Mouse (Mus musculus): Measurements from ENCODE around the gene 6430628N08Rik. TPM values are rescaled to one million over a fixed set of nuclear protein-coding genes. Genes with fewer than 3 reads are reported as not detected.

6430628N08Rik gene
- total RNA-seq (2021): not detected in 2 replicates
- long read RNA-seq, experiment 1: 0 reads
- long read RNA-seq, experiment 2: 0 reads

- DNase-seq: peak; percentile 9
These were observed at the start of gene 6430628N08Rik for GRCm38 (mm10) chr4:115890553-115890952. Gene 6430628N08Rik (plus strand): TSS chr4:115890665.

- DNase-seq: no peak
These were observed 49.6 kb upstream of the 6430628N08Rik start for GRCm38 (mm10) chr4:115840842-115841241.

- DNase-seq: peak; percentile 21
These were observed 43.8 kb upstream of the 6430628N08Rik start for GRCm38 (mm10) chr4:115846656-115847055.

- no peak for DNase-seq
These were observed 43.1 kb upstream of the 6430628N08Rik start for GRCm38 (mm10) chr4:115847377-115847776.

- DNase-seq: no peak
These were observed 42.4 kb upstream of the 6430628N08Rik start for GRCm38 (mm10) chr4:115848083-115848482.

GRCm38 (mm10) chr4:115848990-115849677 lies 41.3 kb upstream of the 6430628N08Rik start:
- DNase-seq: no peak

GRCm38 (mm10) chr4:115850111-115850510 lies 40.4 kb upstream of the 6430628N08Rik start:
- no peak for DNase-seq

- DNase-seq: no peak
These were observed 39.8 kb upstream of the 6430628N08Rik start for GRCm38 (mm10) chr4:115850631-115851030.

GRCm38 (mm10) chr4:115851569-115851968 lies 38.9 kb upstream of the 6430628N08Rik start:
- no peak for DNase-seq

GRCm38 (mm10) chr4:115855100-115855499 lies 35.4 kb upstream of the 6430628N08Rik start:
- DNase-seq: no peak

GRCm38 (mm10) chr4:115855609-115856008 lies 34.9 kb upstream of the 6430628N08Rik start:
- DNase-seq: no peak

GRCm38 (mm10) chr4:115856282-115856681 lies 34.2 kb upstream of the 6430628N08Rik start:
- no peak for DNase-seq

GRCm38 (mm10) chr4:115857293-115857883 lies 33.1 kb upstream of the 6430628N08Rik start:
- no peak for DNase-seq

- DNase-seq: no peak
These were observed 27.1 kb upstream of the 6430628N08Rik start for GRCm38 (mm10) chr4:115863352-115863751.

- DNase-seq: no peak
These were observed 26.6 kb upstream of the 6430628N08Rik start for GRCm38 (mm10) chr4:115863880-115864279.

GRCm38 (mm10) chr4:115869512-115870210 lies 20.8 kb upstream of the 6430628N08Rik start:
- no peak for DNase-seq

- DNase-seq: no peak
These were observed 17.2 kb upstream of the 6430628N08Rik start for GRCm38 (mm10) chr4:115873231-115873630.

GRCm38 (mm10) chr4:115878216-115878678 lies 12.2 kb upstream of the 6430628N08Rik start:
- DNase-seq: no peak

GRCm38 (mm10) chr4:115878828-115879227 lies 11.6 kb upstream of the 6430628N08Rik start:
- DNase-seq: no peak

- DNase-seq: no peak
These were observed 9.3 kb upstream of the 6430628N08Rik start for GRCm38 (mm10) chr4:115881183-115881582.

GRCm38 (mm10) chr4:115882195-115882594 lies 8.3 kb upstream of the 6430628N08Rik start:
- no peak for DNase-seq

GRCm38 (mm10) chr4:115884022-115884421 lies 6.4 kb upstream of the 6430628N08Rik start, which contains the start of gene Kncn:
Gene Kncn (plus strand): TSS chr4:115884400.
- no peak for DNase-seq

- no peak for DNase-seq
These were observed 4.6 kb upstream of the 6430628N08Rik start for GRCm38 (mm10) chr4:115885846-115886245.

Measured in adrenal gland, postnatal 14 days (tissue).